Mouse (Mus musculus) layer of hippocampus, adult 9-10 months (tissue): ENCODE data around the gene Cradd.

Experiments
- DNase-seq: peaks from one replicate; pipeline ENCODE4 v3.0.0; 2022; ENCODE audit warnings: low spot score

The Cradd gene

GRCm38 (mm10) chr10:95269151-95269550 is 54.8 kb downstream of the Cradd start:
- DNase-seq: no peak

- no peak for DNase-seq
Observed at GRCm38 (mm10) chr10:95268366-95268765, 55.6 kb downstream of the Cradd start.

GRCm38 (mm10) chr10:95266983-95267382 is 57.0 kb downstream of the Cradd start:
- DNase-seq: no peak

GRCm38 (mm10) chr10:95266041-95266762 is 57.7 kb downstream of the Cradd start:
- DNase-seq: no peak

GRCm38 (mm10) chr10:95265576-95265975 is 58.4 kb downstream of the Cradd start:
- no peak for DNase-seq

- no peak for DNase-seq
Observed at GRCm38 (mm10) chr10:95264485-95265321, 59.2 kb downstream of the Cradd start.

- DNase-seq: no peak
Observed at GRCm38 (mm10) chr10:95262388-95262787, 61.5 kb downstream of the Cradd start.

GRCm38 (mm10) chr10:95261279-95261678 is 62.7 kb downstream of the Cradd start:
- DNase-seq: no peak

GRCm38 (mm10) chr10:95260420-95260819 is 63.5 kb downstream of the Cradd start:
- DNase-seq: no peak

- no peak for DNase-seq
Observed at GRCm38 (mm10) chr10:95258471-95259155, 65.3 kb downstream of the Cradd start.

GRCm38 (mm10) chr10:95257979-95258378 is 66.0 kb downstream of the Cradd start:
- DNase-seq: no peak

GRCm38 (mm10) chr10:95256095-95256494 is 67.8 kb downstream of the Cradd start:
- DNase-seq: no peak

GRCm38 (mm10) chr10:95255018-95255680 is 68.8 kb downstream of the Cradd start:
- DNase-seq: no peak

GRCm38 (mm10) chr10:95254453-95255001 is 69.4 kb downstream of the Cradd start:
- DNase-seq: no peak

GRCm38 (mm10) chr10:95254046-95254445 is 69.9 kb downstream of the Cradd start:
- no peak for DNase-seq

- no peak for DNase-seq
Observed at GRCm38 (mm10) chr10:95251674-95252073, 72.3 kb downstream of the Cradd start.

GRCm38 (mm10) chr10:95248362-95248761 is 75.6 kb downstream of the Cradd start:
- DNase-seq: no peak

GRCm38 (mm10) chr10:95246696-95247095 is 77.2 kb downstream of the Cradd start:
- no peak for DNase-seq

- no peak for DNase-seq
Observed at GRCm38 (mm10) chr10:95245680-95245982, 78.3 kb downstream of the Cradd start.

GRCm38 (mm10) chr10:95244961-95245679 is 78.8 kb downstream of the Cradd start:
- no peak for DNase-seq
